Mouse (Mus musculus): ENCODE data around the gene Cerk.

Cerk gene

DNA sequence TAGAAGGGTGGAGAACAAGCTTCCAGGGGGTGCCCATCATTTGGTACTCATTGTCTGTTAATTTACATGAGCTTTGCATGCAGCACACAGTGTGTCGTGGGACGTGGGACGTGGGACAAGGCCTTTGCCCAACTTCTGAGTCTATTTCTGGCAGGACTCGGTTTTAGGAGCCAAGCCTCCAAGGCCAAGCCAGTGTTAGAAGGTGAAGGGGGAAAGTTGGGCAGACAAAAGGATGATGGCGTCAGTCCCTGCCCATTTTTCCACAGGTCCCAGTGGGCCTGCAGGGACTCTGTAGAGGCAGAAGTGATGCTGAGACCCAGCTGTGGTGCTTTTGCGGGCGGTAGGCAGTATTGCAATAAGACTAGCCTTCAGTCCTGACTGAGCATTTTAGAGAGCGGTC, 95.4 kb downstream of the Cerk start:
- DNase-seq (ENCODE audit: low read depth, low spot score) = no peak

DNA sequence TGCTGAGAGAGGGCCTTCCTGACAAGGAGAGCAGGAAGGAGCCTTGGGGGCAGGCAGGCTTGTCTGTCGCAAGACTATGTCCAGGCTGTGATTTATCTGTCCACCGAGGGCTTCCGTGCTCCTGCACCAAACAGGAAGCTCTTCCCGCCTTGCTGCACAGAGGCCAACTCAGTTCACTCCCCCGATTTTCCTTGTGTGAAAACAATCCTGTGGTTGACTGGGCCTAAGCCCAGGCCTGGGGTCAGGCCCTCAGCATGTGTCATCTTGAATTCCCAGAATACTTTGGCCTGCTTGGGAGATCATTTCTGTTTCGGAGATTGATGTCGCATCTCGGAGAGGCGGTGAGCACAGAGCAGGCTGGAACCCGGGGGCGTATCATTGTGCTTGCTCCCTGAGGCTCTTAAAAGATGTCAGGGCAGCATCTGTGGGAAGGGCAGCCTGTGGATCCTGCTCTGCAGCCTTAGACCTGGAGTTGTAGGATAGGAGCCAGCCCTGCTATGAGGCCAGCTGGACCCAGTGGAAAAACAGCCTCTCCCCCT, 95.9 kb downstream of the Cerk start:
- no peak for DNase-seq (ENCODE audit: low read depth, low spot score)
